Mouse (Mus musculus) spleen, adult 2 months (tissue): Measurements from ENCODE around the gene Alox15.
"Not testable (repeated sequence)": the region's sequence is repeated elsewhere in the genome, so short reads cannot be mapped to it uniquely, and the experiment has no call there.

ENCODE experiments used
- CTCF ChIP-seq: fragments of 200-500 bp; IDR thresholded peaks from 2 replicates; pipeline ENCODE4 v1.5.1; 2011; ENCODE audit warnings: mild to moderate bottlenecking, inconsistent platforms; ENCODE audit not compliant: insufficient read depth, insufficient read length, insufficient replicate concordance; ENCODE audit errors: extremely low read depth
- POLR2A ChIP-seq: fragments of 200-500 bp; IDR thresholded peaks from 2 replicates; pipeline ENCODE4 v1.6.1; 2011; ENCODE audit warnings: low read depth, low read length, inconsistent platforms

DNA sequence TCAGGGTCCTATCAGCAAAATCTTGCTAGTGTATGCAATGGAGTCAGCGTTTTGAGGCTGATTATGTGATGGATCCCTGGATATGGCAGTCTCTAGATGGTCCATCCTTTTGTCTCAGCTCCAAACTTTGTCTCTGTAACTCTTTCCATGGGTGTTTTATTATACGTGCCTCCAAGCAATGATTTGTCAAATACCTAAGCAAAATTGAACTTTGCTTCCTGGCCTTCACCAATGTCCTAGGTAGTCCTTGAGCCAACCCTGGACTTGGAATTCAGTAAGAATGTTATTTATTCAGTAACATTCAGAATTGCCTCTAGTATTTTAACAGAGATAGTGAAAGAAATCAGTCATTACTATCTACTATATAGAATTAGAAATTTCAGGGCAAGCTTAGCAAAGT is 16.8 kb upstream of the Alox15 start:
- TF ChIP-seq POLR2A, CTCF: not testable (repeated sequence)
